Mouse (Mus musculus) B cell, adult 62 days (primary cell): ENCODE data around the gene Gm21858. TPM values are rescaled to one million over a fixed set of nuclear protein-coding genes. Genes with fewer than 3 reads are reported as not detected.

Experiments used
- total RNA-seq: library from RNA; stranded (reverse); gene quantifications from 4 replicates; pipeline ENCODE4 v1.2.4, GENCODE M21; 2023

Gm21858 gene
- total RNA-seq, result not detected in 4 replicates

GRCm38 (mm10) chrY:55731456-55731855 lies at the start of gene Gm21858:
Gm21858 (plus strand) TSS chrY:55731756.

